Mouse (Mus musculus): Measurements from ENCODE around the gene Kcns1.

DNA sequence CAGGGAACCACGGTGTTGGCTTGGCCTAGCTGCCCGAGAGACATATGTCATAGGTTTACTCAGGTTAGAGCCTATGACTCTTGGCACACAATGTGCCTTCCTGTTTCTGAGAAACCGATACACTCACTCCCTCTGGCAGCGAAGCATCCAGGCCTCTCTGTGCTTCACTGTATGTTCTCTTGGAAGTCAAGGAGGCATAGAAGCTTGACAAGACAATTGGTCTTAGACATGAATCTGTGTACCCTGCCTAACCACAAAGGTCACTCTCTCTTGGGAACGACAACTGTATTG lies 25.7 kb upstream of the Kcns1 start:
- TF ChIP-seq CTCF (IDR thresholded peaks at IDR 0.05; ENCODE audit: borderline replicate concordance, insufficient read depth, low read depth, low read length) (no peak), POLR2A (IDR thresholded peaks at IDR 0.05; ENCODE audit: borderline replicate concordance, insufficient read depth, low read length) (no peak)
